Mouse (Mus musculus) megakaryocyte progenitor cell, adult 5-6 weeks (primary cell): Measurements from ENCODE around the gene Maml3. TPM values are rescaled to one million over a fixed set of nuclear protein-coding genes. Genes with fewer than 3 reads are reported as not detected.
A peak's percentile ranks its signal among the peaks of the same experiment; 100 is the strongest.

Experiments used
- ATAC-seq: replicated peaks from 2 replicates; pipeline ENCODE4 v1.8.0; 2016; ENCODE audit warnings: mild to moderate bottlenecking, moderate TSS enrichment, inconsistent platforms; ENCODE audit not compliant: poor library complexity
- total RNA-seq, 2 experiments: library from RNA; stranded (forward) in 1 of 2; stranded (reverse) in 1 of 2; fragments of 157-497, 149-512 nt in 1 of 2; fragments of 200-1000 nt in 1 of 2; gene quantifications; 2 replicates each; pipeline versions ENCODE4 v1.2.3 to v1.2.4; 2015 to 2017

Maml3 gene
- total RNA-seq, 2 experiments from 2014 or later, result 5.9 to 9.5 TPM

DNA sequence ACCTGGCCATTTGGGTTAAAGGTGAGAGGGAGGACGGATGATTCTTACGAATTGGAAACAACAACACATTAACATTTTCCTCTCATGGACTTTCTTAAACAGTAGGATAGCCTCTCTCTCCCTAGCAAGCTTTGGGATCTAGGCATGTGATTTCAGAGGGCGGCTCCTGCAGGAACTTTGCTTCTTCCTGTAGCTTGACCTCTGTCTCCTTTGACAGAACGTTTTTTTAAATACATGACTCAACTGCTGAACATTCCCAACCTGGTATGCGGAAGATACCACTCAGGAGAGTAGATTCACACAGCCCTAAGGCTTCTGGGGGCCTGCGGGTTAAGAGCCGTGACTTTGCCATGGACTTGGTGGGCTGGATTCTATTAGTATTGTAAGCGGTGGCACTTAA, 455.4 kb downstream of the Maml3 start:
- ATAC-seq, result no peak

- ATAC-seq, result peak; percentile 75
These were observed 456.7 kb downstream of the Maml3 start for GRCm38 (mm10) chr3:51648037-51648664.

- ATAC-seq, result no peak
These were observed 457.5 kb downstream of the Maml3 start for GRCm38 (mm10) chr3:51647356-51647755.

- no peak for ATAC-seq
These were observed 458.6 kb downstream of the Maml3 start for GRCm38 (mm10) chr3:51646301-51646700.

DNA sequence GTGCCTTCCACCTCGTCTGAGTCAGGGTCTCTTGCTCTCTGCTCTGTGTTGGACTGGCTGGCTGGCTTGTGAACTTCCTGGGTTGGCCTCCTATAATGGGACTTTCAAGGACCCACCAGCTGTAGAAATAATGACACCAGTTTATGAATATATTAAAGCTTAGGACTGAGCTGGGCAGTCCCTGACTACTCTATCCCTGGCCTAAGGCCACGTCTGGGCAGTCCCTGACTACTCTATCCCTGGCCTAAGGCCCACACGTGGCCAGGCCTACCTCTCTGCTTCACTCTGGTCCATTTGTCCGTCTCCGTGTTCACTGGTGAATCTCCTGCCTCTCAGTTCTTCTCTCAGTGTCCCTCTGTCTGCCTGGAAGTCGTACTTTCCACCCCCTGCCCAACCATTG, 459.4 kb downstream of the Maml3 start:
- ATAC-seq, result no peak

- ATAC-seq, result peak; percentile 75
These were observed 466.6 kb downstream of the Maml3 start for GRCm38 (mm10) chr3:51638260-51638659.

DNA sequence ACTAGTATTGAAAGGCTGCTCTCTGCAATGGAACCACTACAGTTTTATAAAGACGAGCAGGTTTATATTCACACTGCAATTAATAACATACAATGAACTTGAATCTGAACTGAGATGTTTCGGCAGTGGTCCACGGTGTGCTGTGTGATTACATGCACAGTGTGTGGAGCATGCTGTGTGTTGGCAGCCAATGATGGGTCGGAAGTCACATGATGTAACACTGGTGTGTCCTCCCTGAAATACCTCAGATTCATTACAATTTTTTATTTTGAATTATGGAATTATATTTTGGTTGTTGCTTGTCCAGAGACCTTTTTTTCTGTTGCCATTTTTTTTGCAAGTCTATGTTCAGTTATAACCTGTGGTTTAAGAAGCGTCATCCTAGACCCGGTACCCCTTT, 467.6 kb downstream of the Maml3 start:
- no peak for ATAC-seq

- peak; percentile 79 for ATAC-seq
These were observed 468.2 kb downstream of the Maml3 start for GRCm38 (mm10) chr3:51636700-51637099.

GRCm38 (mm10) chr3:51635960-51636359, 468.9 kb downstream of the Maml3 start:
- no peak for ATAC-seq

Other genes with a start within 250 kb of the Maml3 start
- gene Foxo1, start 163.3 kb upstream of the Maml3 start, total RNA-seq (2015), result 2.4 and 2.9 TPM in 2 replicates
- gene Foxo1, start 163.3 kb upstream of the Maml3 start, total RNA-seq (2017), result 0.42 and 0.74 TPM in 2 replicates